Mouse (Mus musculus) embryonic facial prominence, embryonic 14.5 days (tissue): ENCODE measurements at regions not wholly inside any gene's neighbourhood (a gene's known extent, or its start where the extent isn't known, plus 50 kb on each side); places are given as distances from the start of the nearest gene placed in this dataset.

Experiments used
- ATAC-seq: fragments of 200-750 bp; cut with Nextera tagmentation; 2 replicates; pipeline ENCODE4 v1.8.0; 2017; ENCODE audit warnings: low read depth, moderate number of reproducible peaks, moderate TSS enrichment
- DNase-seq: peaks from one replicate; pipeline ENCODE4 v3.0.0-alpha.2; 2015; ENCODE audit warnings: low spot score
- H3K27ac ChIP-seq: fragments of 300-500 bp; sonication (generic); replicated peaks from 2 replicates; pipeline ENCODE4 v1.5.1; 2014; ENCODE audit warnings: low read depth, mild to moderate bottlenecking, low read length, moderate library complexity
- H3K27me3 ChIP-seq: fragments of 300-500 bp; sonication (generic); replicated peaks from 2 replicates; pipeline ENCODE4 v1.6.1; 2014; ENCODE audit warnings: low read length; ENCODE audit not compliant: control insufficient read depth, insufficient read depth
- H3K36me3 ChIP-seq: fragments of 300-500 bp; sonication (generic); 2 replicates; pipeline ENCODE4 v1.6.1; 2014; ENCODE audit warnings: low read length, mixed read lengths; ENCODE audit not compliant: control insufficient read depth, insufficient read depth
- H3K4me1 ChIP-seq: fragments of 300-500 bp; sonication (generic); 2 replicates; pipeline ENCODE4 v1.6.1; 2014; ENCODE audit warnings: antibody characterized with exemption, low read length; ENCODE audit not compliant: control insufficient read depth, insufficient read depth
- H3K4me2 ChIP-seq: fragments of 300-500 bp; sonication (generic); 2 replicates; pipeline ENCODE4 v1.6.1; 2014; ENCODE audit warnings: low read depth, mild to moderate bottlenecking, low read length, moderate library complexity, mixed read lengths
- H3K4me3 ChIP-seq: fragments of 300-500 bp; sonication (generic); 2 replicates; pipeline ENCODE4 v1.5.1; 2014; ENCODE audit warnings: low read depth, mild to moderate bottlenecking, low read length
- H3K9ac ChIP-seq: fragments of 300-500 bp; sonication (generic); 2 replicates; pipeline ENCODE4 v1.6.1; 2014; ENCODE audit warnings: low read depth, mild to moderate bottlenecking, low read length, moderate library complexity, mixed read lengths
- H3K9me3 ChIP-seq: fragments of 300-500 bp; sonication (generic); 2 replicates; pipeline ENCODE4 v1.6.1; 2016; ENCODE audit warnings: low read length; ENCODE audit not compliant: control insufficient read depth
- WGBS: fragments of 180-500 bp; shearing (Covaris S2); extraction: QIAGEN DNeasy Blood & Tissue Kit; methylation state at CpG from one replicate; pipeline ENCODE4 v1.1.7; 2014; 5-methylcytosine and 5-hydroxymethylcytosine counted together

DNA sequence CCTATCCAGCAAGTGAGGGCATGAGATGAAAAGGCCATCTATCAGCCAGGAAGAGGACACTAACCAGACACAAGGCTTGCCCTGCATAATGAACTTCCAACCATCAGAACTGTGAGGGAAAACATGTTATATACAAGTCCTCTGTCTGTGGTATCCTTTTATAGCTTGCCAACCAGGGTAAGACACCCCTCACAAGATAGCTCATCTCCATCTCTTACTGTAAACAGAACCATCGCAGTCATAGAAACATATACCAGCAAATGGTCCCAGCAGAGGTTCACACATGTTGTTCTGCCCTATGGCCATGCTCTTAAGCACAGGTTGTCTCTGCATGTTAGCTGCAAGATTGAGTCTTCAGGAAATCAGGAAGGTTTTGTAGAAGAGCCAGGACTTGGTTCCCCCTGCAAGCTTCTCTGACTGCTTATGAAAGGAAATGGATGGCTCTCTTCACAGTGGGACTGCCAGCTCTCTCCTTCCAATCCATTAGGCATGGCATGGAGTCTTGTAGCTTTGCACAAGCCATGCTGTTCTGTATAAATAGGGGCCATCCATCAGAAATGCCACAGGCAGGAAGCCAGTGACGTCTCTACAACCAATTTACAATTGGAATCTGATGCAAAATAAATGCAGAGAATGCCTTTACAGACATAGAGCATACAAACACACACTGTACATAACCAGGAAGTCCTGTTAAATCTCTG, 1514.0 kb upstream of the Lrrc6 start:
- no peaks in the 10 kb centered on the region for H3K36me3 ChIP-seq
- no peaks in the 10 kb centered on the region for H3K4me1 ChIP-seq
- H3K9ac ChIP-seq, result no peak overlapping the region
- no peak overlapping the region for H3K4me2 ChIP-seq
- H3K4me3 ChIP-seq, result no peak overlapping the region
- ATAC-seq, result no peak
- no peaks in the 10 kb centered on the region for H3K27me3 ChIP-seq
- no peak overlapping the region for H3K27ac ChIP-seq
- WGBS, result 61% methylated on average over 2 of the region's 2 CpGs
- H3K9me3 ChIP-seq, result 0 out of 2 replicates have a peak, but pooled peaks cover 4% of the 10 kb centered on the region
- DNase-seq, result no peak

DNA sequence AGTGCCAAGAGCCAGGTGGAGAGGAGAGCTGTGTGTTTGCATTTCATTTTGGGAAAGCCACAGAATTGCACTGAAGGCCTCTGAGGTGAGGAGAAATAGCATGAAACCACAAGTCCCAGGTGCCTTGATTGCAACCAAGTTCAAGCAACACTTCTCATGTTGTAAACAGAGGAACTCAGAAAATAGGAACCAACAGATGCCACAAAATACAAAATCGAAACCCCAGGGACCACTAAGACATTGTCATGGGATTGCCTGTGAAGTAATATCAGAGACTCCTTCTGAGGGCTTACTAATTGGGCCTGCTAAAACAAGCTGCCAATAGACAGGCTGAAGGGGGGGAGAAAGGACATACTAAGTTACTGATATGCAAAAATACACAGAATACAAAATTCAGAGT, 1510.5 kb upstream of the Lrrc6 start:
- WGBS, result 67% methylated on average over 1 of the region's 1 CpGs

DNA sequence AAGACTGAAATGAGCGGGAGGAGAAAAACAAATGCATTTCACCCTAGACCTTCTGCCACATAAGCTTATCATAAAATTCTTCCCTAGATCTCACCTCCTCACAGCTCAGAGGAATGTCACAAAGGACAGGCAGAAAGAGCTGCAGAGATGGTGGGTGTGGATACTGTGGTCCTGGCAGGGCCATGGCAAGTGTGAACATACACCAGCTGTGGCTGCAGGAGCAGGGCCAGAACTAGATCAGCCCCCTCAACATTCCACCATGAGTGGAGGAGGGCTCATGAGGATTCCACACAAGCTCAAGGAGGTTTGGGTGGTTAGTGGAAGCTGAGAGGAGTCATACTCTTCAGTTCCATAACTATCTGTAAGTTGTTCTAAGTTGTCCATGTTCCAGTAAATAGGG, 1509.5 kb upstream of the Lrrc6 start:
- Histone ChIP-seq H3K9ac (no peak overlapping the region), H3K27me3 (no peaks in the 10 kb centered on the region), H3K4me1 (no peaks in the 10 kb centered on the region), H3K4me3 (no peak overlapping the region), H3K27ac (no peak overlapping the region), H3K36me3 (no peaks in the 10 kb centered on the region), H3K4me2 (no peak overlapping the region), H3K9me3 (no peaks in the 10 kb centered on the region)
- 93% methylated on average over 1 of the region's 1 CpGs for WGBS
- no peak for ATAC-seq
- DNase-seq, result no peak

More for the DNA sequence above, 1510.5 kb upstream of the Lrrc6 start:
- no peak overlapping the region for H3K27ac ChIP-seq
- H3K9ac ChIP-seq, result no peak overlapping the region
- H3K4me1 ChIP-seq, result no peaks in the 10 kb centered on the region
- DNase-seq (peak; percentile 41), ATAC-seq (no peak)
- H3K4me3 ChIP-seq, result no peak overlapping the region
- no peak overlapping the region for H3K4me2 ChIP-seq
- no peaks in the 10 kb centered on the region for H3K9me3 ChIP-seq
- H3K36me3 ChIP-seq, result no peaks in the 10 kb centered on the region
- H3K27me3 ChIP-seq, result no peaks in the 10 kb centered on the region

GRCm38 (mm10) chr15:68004798-68005197, 1504.1 kb upstream of the Lrrc6 start:
- Histone ChIP-seq H3K36me3 (no peaks in the 10 kb centered on the region), H3K9me3 (no peaks in the 10 kb centered on the region), H3K4me3 (no peak overlapping the region), H3K9ac (no peak overlapping the region), H3K27ac (no peak overlapping the region), H3K4me1 (no peaks in the 10 kb centered on the region), H3K27me3 (no peaks in the 10 kb centered on the region), H3K4me2 (no peak overlapping the region)
- DNase-seq (no peak), ATAC-seq (no peak)
- 53% methylated on average over 5 of the region's 5 CpGs for WGBS

- no peaks in the 10 kb centered on the region for H3K36me3 ChIP-seq
- H3K27me3 ChIP-seq, result no peaks in the 10 kb centered on the region
- H3K9me3 ChIP-seq, result no peaks in the 10 kb centered on the region
- WGBS, result 42% methylated on average over 7 of the region's 7 CpGs
- no peak overlapping the region for H3K4me3 ChIP-seq
- H3K27ac ChIP-seq, result no peak overlapping the region
- H3K4me1 ChIP-seq, result no peaks in the 10 kb centered on the region; the same call in 1 of the 2 replicates
- H3K4me2 ChIP-seq, result no peak overlapping the region
- no peak overlapping the region for H3K9ac ChIP-seq
- DNase-seq (no peak), ATAC-seq (no peak)
Measured at GRCm38 (mm10) chr15:67996532-67996931, 1495.8 kb upstream of the Lrrc6 start.

DNA sequence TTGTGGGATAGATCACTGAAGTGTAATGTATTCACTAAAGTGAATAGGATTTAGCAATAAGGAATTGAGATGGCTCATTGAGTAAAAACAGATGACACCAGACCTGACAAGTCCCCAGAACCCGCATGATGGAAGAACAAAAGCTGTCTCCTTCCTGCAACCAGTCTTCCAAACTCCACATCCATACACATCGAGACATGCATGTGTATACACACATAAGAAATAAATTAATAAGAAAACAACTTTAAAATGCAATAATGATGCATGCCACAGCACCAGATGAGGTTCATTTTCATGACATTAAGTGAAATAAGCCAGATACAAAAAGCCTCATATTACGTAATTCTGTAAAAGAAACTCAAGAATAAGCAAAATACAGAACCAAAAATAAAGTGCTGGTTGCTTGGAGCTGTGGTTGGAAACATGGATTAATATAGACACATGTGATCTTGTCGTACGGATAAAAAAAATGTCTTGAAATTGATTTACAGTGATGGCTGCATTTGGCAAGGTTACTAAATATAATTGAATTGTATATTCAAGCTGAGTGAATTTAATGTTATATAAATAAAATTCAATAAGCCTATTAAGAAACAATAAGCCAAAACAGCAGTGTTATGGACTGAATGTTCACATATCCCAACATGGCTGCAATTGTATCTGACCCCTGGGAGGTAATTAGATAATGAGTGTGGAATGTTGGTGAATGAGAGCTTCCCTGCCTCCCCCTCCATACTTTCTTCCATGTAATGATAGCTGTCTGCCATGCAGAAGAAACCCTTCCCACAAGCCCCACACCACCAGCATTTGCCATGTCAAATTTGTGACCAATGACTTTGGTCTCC, 1488.9 kb upstream of the Lrrc6 start:
- Histone ChIP-seq H3K27ac (peak overlapping the region; percentile 40), H3K27me3 (no peaks in the 10 kb centered on the region), H3K9me3 (no peaks in the 10 kb centered on the region), H3K4me1 (no peaks in the 10 kb centered on the region), H3K9ac (no peak overlapping the region), H3K36me3 (no peaks in the 10 kb centered on the region), H3K4me2 (no peak overlapping the region), H3K4me3 (no peak overlapping the region)
- peak; percentile 65 for ATAC-seq
- WGBS, result 52% methylated on average over 5 of the region's 5 CpGs
- DNase-seq, result peak; percentile 82

- DNase-seq (no peak), ATAC-seq (no peak)
- WGBS, result 89% methylated on average over 4 of the region's 4 CpGs
- H3K27ac ChIP-seq, result no peak overlapping the region
- H3K9ac ChIP-seq, result no peak overlapping the region
- H3K4me1 ChIP-seq, result no peaks in the 10 kb centered on the region
- H3K4me3 ChIP-seq, result no peak overlapping the region
- H3K9me3 ChIP-seq, result no peaks in the 10 kb centered on the region
- H3K27me3 ChIP-seq, result no peaks in the 10 kb centered on the region; the same call in 1 of the 2 replicates
- H3K4me2 ChIP-seq, result no peak overlapping the region
- H3K36me3 ChIP-seq, result no peaks in the 10 kb centered on the region
Measured at GRCm38 (mm10) chr15:67987941-67988340, 1487.2 kb upstream of the Lrrc6 start.

DNA sequence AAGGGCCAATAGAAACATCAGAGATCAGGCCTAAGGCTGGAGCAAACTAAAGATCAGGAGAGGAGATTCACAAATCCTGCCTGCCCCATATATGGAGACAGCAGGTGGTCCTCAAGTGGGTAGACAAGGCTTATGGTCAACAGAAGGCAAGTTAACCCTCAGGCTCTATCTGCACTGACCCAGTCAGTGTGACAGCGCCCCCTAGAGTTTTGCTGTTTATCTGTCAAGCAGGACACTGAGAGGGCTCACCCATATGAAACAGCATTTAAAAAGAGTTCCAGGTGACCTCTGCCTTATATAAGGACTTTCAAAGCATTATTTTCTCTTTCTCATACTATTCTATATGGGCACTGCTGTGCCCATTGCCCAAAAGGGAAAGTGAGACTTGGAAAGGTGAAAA, 1482.5 kb upstream of the Lrrc6 start:
- DNase-seq (no peak), ATAC-seq (no peak)
- no peak overlapping the region for H3K27ac ChIP-seq
- no peak overlapping the region for H3K9ac ChIP-seq
- H3K4me3 ChIP-seq, result no peak overlapping the region
- no peaks in the 10 kb centered on the region; the same call in 1 of the 2 replicates for H3K27me3 ChIP-seq
- no peaks in the 10 kb centered on the region for H3K9me3 ChIP-seq
- WGBS, result 31% methylated on average over 1 of the region's 1 CpGs
- H3K4me1 ChIP-seq, result no peaks in the 10 kb centered on the region
- no peaks in the 10 kb centered on the region for H3K36me3 ChIP-seq
- no peak overlapping the region for H3K4me2 ChIP-seq
